Mouse (Mus musculus) right cerebral cortex, postnatal 4 days (tissue): Measurements from ENCODE around the gene Ptch2.

Experiments used
- DNase-seq: peaks from one replicate; pipeline ENCODE4 v3.0.0-alpha.2; 2022

The Ptch2 gene

GRCm38 (mm10) chr4:117155792-117156355, 60.0 kb downstream of the Ptch2 start, which contains the start of gene Rps8:
TSS of gene Rps8 (minus strand) at chr4:117156243.
- peak; percentile 77 for DNase-seq

DNA sequence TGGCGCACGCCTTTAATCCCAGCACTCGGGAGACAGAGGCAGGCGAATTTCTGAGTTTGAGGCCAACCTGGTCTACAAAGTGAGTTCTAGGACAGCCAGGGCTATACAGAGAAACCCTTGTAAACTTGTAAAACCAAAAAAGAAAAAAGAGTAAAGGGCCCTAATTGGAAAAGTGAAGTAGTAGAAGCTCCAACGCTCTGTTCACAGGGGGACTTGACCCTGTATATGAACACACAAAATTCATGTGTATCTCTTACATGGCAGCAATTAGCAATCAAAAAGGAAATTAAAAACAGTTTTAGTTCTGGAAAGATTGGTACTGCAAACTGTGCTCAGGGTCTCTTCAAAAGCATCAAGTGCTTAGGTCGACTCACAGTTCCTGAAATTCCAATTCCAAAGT, 60.5 kb downstream of the Ptch2 start:
- no peak for DNase-seq

DNA sequence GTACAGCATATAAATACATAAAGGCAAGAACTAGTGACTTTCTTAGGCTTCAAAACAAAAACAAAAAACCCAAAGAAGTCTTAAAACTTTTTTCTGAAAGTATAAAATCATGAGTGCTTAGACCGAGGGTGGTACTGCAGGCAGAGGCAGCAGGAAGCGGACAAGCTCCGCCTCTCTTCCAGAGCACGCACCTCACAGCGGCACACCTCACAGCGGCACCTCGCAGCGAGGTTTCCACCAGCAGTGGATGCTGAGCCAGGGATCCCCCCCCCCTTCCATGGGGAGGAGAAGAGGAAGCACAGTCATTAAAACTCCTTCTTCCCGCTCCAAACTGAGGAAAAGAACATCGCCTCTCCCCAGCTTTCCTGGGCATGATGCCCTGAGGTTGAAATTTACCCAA, 63.8 kb downstream of the Ptch2 start:
- DNase-seq, result no peak

- no peak for DNase-seq
These were observed 65.3 kb downstream of the Ptch2 start for GRCm38 (mm10) chr4:117161183-117161582.
